Mouse (Mus musculus) lung, postnatal 0 days (tissue): ENCODE data around the gene Btbd11. TPM values are rescaled to one million over a fixed set of nuclear protein-coding genes. Genes with fewer than 3 reads are reported as not detected.
A peak's percentile ranks its signal among the peaks of the same experiment; 100 is the strongest.

ENCODE experiments used
- ATAC-seq: fragments of 200-750 bp; cut with Nextera tagmentation; 2 replicates; pipeline ENCODE4 v1.8.0; 2017; ENCODE audit warnings: moderate library complexity
- DNase-seq: peaks from one replicate; pipeline ENCODE4 v3.0.0-alpha.2; 2016; ENCODE audit warnings: low spot score
- H3K27ac ChIP-seq: fragments of 300-500 bp; sonication (generic); 2 replicates; pipeline ENCODE4 v1.5.1; 2014; ENCODE audit warnings: antibody characterized with exemption, mild to moderate bottlenecking, low read length, mixed read lengths
- H3K27me3 ChIP-seq: fragments of 300-500 bp; sonication (generic); replicated peaks from 2 replicates; pipeline ENCODE4 v1.6.1; 2014; ENCODE audit warnings: low read length, mixed read lengths; ENCODE audit not compliant: insufficient read depth
- H3K36me3 ChIP-seq: fragments of 300-500 bp; sonication (generic); 2 replicates; pipeline ENCODE4 v1.6.1; 2014; ENCODE audit warnings: low read length, mixed read lengths; ENCODE audit not compliant: insufficient read depth
- H3K4me1 ChIP-seq: fragments of 300-500 bp; sonication (generic); 2 replicates; pipeline ENCODE4 v1.6.1; 2014; ENCODE audit warnings: antibody characterized with exemption, low read depth, low read length, mixed read lengths; ENCODE audit not compliant: insufficient read depth
- H3K4me2 ChIP-seq: fragments of 300-500 bp; sonication (generic); replicated peaks from 2 replicates; pipeline ENCODE4 v1.6.1; 2014; ENCODE audit warnings: low read depth, mild to moderate bottlenecking, low read length, moderate library complexity, mixed read lengths
- H3K4me3 ChIP-seq: fragments of 300-500 bp; sonication (generic); 2 replicates; pipeline ENCODE4 v1.5.1; 2014; ENCODE audit warnings: low read depth, low read length
- H3K9ac ChIP-seq: fragments of 300-500 bp; sonication (generic); replicated peaks from 2 replicates; pipeline ENCODE4 v1.6.1; 2014; ENCODE audit warnings: low read depth, mild to moderate bottlenecking
- H3K9me3 ChIP-seq: fragments of 300-500 bp; sonication (generic); 2 replicates; pipeline ENCODE4 v1.6.1; 2016; ENCODE audit warnings: low read length, mixed read lengths
- CTCF ChIP-seq: IDR thresholded peaks from 2 replicates; pipeline ENCODE4 v1.5.1; 2016; ENCODE audit warnings: antibody characterized with exemption, mild to moderate bottlenecking
- EP300 ChIP-seq: IDR thresholded peaks from 2 replicates; pipeline ENCODE4 v1.6.1; 2016; ENCODE audit warnings: antibody characterized with exemption, mild to moderate bottlenecking, control low read depth
- WGBS: fragments of 180-500 bp; shearing (Covaris S2); extraction: QIAGEN DNeasy Blood & Tissue Kit; methylation state at CpG from one replicate; pipeline ENCODE4 v1.1.7; 2014; 5-methylcytosine and 5-hydroxymethylcytosine counted together
- polyA plus RNA-seq: library from polyadenylated mRNA; unstranded; fragments of >200 nt; fragmentation: Nextera tagmentation; extraction: Ambion mirVana; gene quantifications from 2 replicates; pipeline ENCODE4 v1.2.1, GENCODE M21; 2015

The Btbd11 gene
- polyA plus RNA-seq, 1 experiment from 2014 or later: 0.98 TPM

GRCm38 (mm10) chr10:85359501-85360066 lies 27.0 kb upstream of the Btbd11 start:
- Histone ChIP-seq H3K9ac (no peak overlapping the region), H3K4me2 (no peak overlapping the region), H3K9me3 (no peaks in the 10 kb centered on the region), H3K36me3 (no peaks in the 10 kb centered on the region), H3K4me3 (no peak overlapping the region), H3K27ac (no peak overlapping the region), H3K4me1 (no peaks in the 10 kb centered on the region), H3K27me3 (no peaks in the 10 kb centered on the region)
- no peak for ATAC-seq
- 79% methylated on average over 3 of the region's 3 CpGs for WGBS
- TF ChIP-seq CTCF (no peak), EP300 (no peak)
- no peak for DNase-seq

DNA sequence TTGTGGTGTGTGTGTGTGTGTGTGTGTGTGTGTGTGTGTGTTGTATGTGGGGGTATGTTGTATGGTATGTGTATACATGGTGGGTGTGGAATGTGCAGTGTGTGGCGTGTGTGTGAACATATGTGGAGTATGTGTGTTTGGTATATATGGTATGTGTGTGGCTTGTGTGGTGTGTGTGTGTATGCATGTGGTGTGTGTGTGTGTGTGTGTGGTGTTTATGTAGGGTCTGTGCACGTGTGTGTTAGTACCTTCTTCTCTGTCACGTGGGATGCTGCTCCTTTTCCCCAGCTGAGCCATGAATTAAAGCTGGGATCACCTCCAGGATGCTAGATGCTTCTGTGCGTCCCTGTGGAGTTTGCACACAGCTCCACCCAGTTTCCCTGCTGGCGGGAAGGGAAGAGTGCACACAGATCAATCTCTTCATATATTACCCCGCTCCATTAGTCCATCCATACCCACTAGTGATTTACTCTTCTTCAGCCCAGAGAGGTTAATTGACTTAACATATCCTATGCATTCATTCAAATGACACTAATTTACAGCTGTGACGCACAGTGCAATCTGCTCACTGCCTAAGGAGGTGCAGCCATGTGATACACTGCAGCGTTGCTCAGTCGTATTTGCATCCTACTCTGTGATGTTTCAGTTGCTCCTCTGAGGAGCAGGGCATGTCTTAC lies 23.7 kb upstream of the Btbd11 start:
- TF ChIP-seq EP300 (no peak), CTCF (no peak)
- Histone ChIP-seq H3K9ac (no peak overlapping the region), H3K4me3 (no peak overlapping the region), H3K4me2 (no peak overlapping the region), H3K36me3 (no peaks in the 10 kb centered on the region), H3K27ac (no peak overlapping the region), H3K27me3 (no peaks in the 10 kb centered on the region), H3K4me1 (no peaks in the 10 kb centered on the region), H3K9me3 (no peaks in the 10 kb centered on the region)
- DNase-seq (no peak), ATAC-seq (no peak)
- 69% methylated on average over 9 of the region's 9 CpGs for WGBS

- Histone ChIP-seq H3K9ac (no peak overlapping the region), H3K9me3 (no peaks in the 10 kb centered on the region), H3K27ac (no peak overlapping the region), H3K4me3 (no peak overlapping the region), H3K27me3 (no peaks in the 10 kb centered on the region), H3K36me3 (no peaks in the 10 kb centered on the region), H3K4me2 (no peak overlapping the region), H3K4me1 (no peaks in the 10 kb centered on the region)
- 71% methylated on average over 10 of the region's 10 CpGs for WGBS
- TF ChIP-seq EP300 (no peak), CTCF (no peak)
- ATAC-seq: no peak
- DNase-seq: no peak
Observed at GRCm38 (mm10) chr10:85366876-85367275, 19.7 kb upstream of the Btbd11 start.

- WGBS: 55% methylated on average over 2 of the region's 2 CpGs
- peak; percentile 48 for DNase-seq
Observed at GRCm38 (mm10) chr10:85371309-85371708, 15.3 kb upstream of the Btbd11 start.

GRCm38 (mm10) chr10:85372108-85372507 lies 14.5 kb upstream of the Btbd11 start:
- DNase-seq: peak; percentile 38
- Histone ChIP-seq H3K4me1 (no peaks in the 10 kb centered on the region), H3K36me3 (no peaks in the 10 kb centered on the region), H3K4me2 (no peak overlapping the region), H3K9me3 (no peaks in the 10 kb centered on the region), H3K27me3 (no peaks in the 10 kb centered on the region), H3K4me3 (no peak overlapping the region), H3K27ac (no peak overlapping the region), H3K9ac (no peak overlapping the region)
- peak; percentile 30; the same call in 1 of the 2 replicates for ATAC-seq
- 52% methylated on average over 4 of the region's 4 CpGs for WGBS
- no peak for TF ChIP-seq EP300
- TF ChIP-seq CTCF: no peak

More at GRCm38 (mm10) chr10:85371309-85371708, 15.3 kb upstream of the Btbd11 start:
- H3K4me1 ChIP-seq: no peaks in the 10 kb centered on the region
- TF ChIP-seq EP300 (no peak), CTCF (no peak)
- H3K27me3 ChIP-seq: no peaks in the 10 kb centered on the region
- H3K9me3 ChIP-seq: no peaks in the 10 kb centered on the region
- no peak overlapping the region for H3K4me2 ChIP-seq
- H3K9ac ChIP-seq: no peak overlapping the region
- ATAC-seq: peak; percentile 35
- H3K36me3 ChIP-seq: no peaks in the 10 kb centered on the region
- no peak overlapping the region for H3K27ac ChIP-seq
- H3K4me3 ChIP-seq: no peak overlapping the region

GRCm38 (mm10) chr10:85378972-85379371 lies 7.6 kb upstream of the Btbd11 start:
- H3K4me2 ChIP-seq: no peak overlapping the region
- 20% methylated on average over 8 of the region's 8 CpGs for WGBS
- H3K9ac ChIP-seq: no peak overlapping the region
- H3K4me3 ChIP-seq: no peak overlapping the region
- no peak overlapping the region for H3K27ac ChIP-seq
- H3K36me3 ChIP-seq: no peaks in the 10 kb centered on the region
- no peaks in the 10 kb centered on the region for H3K27me3 ChIP-seq
- no peaks in the 10 kb centered on the region for H3K9me3 ChIP-seq
- TF ChIP-seq CTCF (no peak), EP300 (no peak)
- no peaks in the 10 kb centered on the region for H3K4me1 ChIP-seq
- DNase-seq (no peak), ATAC-seq (no peak)
